Mouse (Mus musculus) bone marrow macrophage, adult 2 months (primary cell): ENCODE results near the gene Enpp6. TPM values are rescaled to one million over a fixed set of nuclear protein-coding genes. Genes with fewer than 3 reads are reported as not detected.

Experiments
- H3K27ac ChIP-seq: 2 replicates; pipeline ENCODE4 v1.5.1; 2012; ENCODE audit warnings: low read depth, low read length; ENCODE audit not compliant: insufficient read depth
- H3K4me1 ChIP-seq: 2 replicates; pipeline ENCODE4 v1.6.1; 2012; ENCODE audit warnings: low read length; ENCODE audit not compliant: control insufficient read depth, insufficient read depth
- H3K4me3 ChIP-seq: 2 replicates; pipeline ENCODE4 v1.5.1; 2012; ENCODE audit warnings: mild to moderate bottlenecking, low read length, moderate library complexity; ENCODE audit not compliant: insufficient read depth
- CTCF ChIP-seq: IDR thresholded peaks from 2 replicates; pipeline ENCODE4 v1.5.1; 2012; ENCODE audit warnings: low read depth, mild to moderate bottlenecking, low read length, moderate library complexity
- POLR2A ChIP-seq: IDR thresholded peaks from 2 replicates; pipeline ENCODE4 v1.6.1; 2012; ENCODE audit warnings: mild to moderate bottlenecking, low read depth, low read length, borderline replicate concordance
- polyA plus RNA-seq: library from polyadenylated mRNA; stranded (reverse); fragments of >200 nt; gene quantifications from 2 replicates; pipeline ENCODE4 v1.2.4, GENCODE M21; 2012; ENCODE audit not compliant: missing spikeins, insufficient read depth, insufficient read length

The Enpp6 gene
- polyA plus RNA-seq, 1 experiment: 0.36 TPM

DNA sequence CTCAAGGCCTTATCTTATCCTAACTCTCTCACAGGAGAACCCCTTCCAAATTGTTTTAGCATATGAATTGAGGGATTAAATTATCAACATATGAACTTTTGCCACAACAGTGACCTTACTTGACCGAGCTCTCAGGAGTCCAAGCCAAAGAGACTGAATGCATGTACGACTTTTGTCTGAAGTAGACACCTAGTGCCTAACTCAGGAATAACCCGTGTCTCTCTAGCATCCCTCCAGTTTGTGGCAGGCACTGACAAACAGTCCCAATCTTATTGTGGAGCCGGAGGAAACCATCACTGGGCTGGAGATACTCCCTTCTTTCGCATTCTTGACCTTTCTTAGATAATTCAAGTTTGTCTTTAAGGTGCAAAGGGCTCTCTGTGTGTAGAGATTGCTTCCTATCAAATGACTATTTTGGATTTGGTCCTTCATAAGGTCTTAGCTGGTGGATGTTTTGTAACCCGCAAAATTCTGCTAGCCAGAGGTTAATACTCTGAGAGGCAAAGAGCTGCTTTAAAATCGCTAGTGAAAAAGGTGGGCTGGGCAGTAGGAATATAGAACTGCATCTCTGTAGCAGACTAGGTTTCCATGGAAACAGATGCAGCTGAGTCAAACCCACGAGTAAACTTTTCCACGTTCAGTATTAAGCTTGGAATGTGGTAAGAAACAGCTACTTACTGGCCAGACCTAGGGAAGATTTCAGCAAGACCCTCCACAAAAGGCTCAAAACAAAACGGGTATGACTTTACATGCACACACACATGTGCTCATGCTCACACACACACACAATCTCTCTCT is 23.9 kb upstream of the Enpp6 start:
- Histone ChIP-seq H3K4me3 (no peak overlapping the region), H3K4me1 (no peaks in the 10 kb centered on the region), H3K27ac (no peak overlapping the region)
- TF ChIP-seq POLR2A (no peak), CTCF (no peak)

DNA sequence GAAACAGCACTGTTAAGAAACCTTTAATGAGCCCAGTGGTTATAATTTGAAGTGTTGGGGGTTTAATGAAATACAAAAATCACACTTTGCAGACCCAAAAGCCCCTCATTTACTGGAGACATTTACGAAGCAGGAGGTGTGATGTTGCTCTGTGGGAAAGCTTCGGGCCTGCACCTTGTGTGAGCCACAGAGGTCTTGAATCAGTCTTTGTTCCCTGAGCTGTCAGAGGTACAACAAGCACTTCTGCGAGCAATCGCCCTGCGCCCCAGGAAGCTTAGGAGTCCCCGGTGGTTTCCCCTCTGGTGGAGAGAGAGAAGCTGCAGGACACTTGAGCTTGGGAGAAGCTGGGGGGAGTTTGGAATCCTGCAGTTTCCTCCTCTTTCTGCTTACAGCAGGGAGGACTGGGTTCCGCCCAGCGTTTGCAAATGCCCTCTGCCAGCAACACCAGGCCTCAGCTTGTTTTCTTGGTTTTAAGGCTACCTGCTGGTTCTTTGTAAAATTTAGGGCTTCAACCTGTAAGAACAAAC is 23.0 kb upstream of the Enpp6 start:
- Histone ChIP-seq H3K4me3 (no peak overlapping the region), H3K27ac (no peak overlapping the region), H3K4me1 (no peaks in the 10 kb centered on the region)
- no peak for TF ChIP-seq POLR2A
- TF ChIP-seq CTCF: no peak

DNA sequence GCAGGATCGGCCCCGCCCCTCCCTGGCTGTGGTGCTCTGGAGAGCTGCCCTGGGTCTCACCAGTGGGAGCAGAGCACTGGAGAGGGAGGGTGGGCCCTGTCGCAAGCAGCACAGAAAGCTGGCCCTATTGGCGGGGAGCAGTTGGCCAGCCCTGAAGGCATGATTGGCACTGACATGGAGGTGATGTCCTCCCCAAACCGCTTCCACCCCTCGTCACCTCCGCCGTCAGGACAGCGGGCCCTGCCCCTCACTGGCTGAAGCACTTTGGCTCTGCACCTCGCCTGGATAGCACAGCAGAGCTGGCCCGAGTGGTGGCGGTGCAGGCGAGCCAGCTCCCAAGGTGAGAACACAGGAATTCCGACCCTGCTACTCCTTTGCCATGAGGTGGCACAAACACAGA is 20.9 kb upstream of the Enpp6 start:
- no peak overlapping the region for H3K4me3 ChIP-seq
- no peak for TF ChIP-seq CTCF
- TF ChIP-seq POLR2A: no peak
- H3K27ac ChIP-seq: no peak overlapping the region
- no peaks in the 10 kb centered on the region for H3K4me1 ChIP-seq

- Histone ChIP-seq H3K4me1 (no peaks in the 10 kb centered on the region), H3K27ac (no peak overlapping the region), H3K4me3 (no peak overlapping the region)
- TF ChIP-seq POLR2A (no peak), CTCF (no peak)
These were observed 18.0 kb upstream of the Enpp6 start for GRCm38 (mm10) chr8:46968721-46969120.

DNA sequence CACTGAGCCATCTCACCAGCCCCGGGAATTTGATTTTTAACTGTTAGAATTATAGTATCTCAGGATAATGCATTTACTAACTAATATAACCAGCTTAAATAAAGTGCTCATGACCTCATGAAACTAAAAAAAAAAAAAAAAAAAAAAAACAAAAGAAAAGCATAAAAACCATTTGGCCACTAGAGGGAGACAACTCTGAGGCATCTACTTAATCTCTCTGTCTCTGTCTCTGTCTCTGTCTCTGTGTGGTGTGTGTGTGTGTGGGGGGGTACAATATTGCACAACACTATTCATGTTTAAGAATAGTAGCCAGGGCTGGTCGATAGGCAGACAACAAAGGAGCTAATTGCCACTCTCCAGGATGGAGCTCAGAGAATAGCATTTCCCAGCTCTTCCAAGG is 17.3 kb upstream of the Enpp6 start:
- no peak for TF ChIP-seq POLR2A
- TF ChIP-seq CTCF: no peak
- Histone ChIP-seq H3K4me3 (no peak overlapping the region), H3K4me1 (no peaks in the 10 kb centered on the region), H3K27ac (no peak overlapping the region)

DNA sequence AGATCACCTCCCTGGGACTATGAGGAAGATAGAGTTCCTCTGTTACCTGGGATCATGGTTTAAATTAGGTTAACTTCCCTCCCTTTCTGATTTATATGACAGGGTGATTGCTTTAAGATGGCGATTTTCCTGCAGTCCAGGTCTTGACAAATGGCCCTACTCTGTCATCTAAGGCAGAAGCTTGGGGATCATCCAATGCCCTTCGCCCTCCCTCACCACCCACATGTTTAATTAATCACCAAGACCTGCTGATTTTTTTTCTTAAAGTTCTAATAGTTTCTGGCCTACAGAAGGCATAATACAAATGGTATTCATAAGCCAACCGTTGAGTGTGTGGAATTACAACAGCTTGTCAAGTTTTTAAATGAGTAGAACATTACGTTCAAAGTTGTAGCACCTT is 9.3 kb upstream of the Enpp6 start:
- H3K4me1 ChIP-seq: no peaks in the 10 kb centered on the region
- TF ChIP-seq POLR2A (no peak), CTCF (no peak)
- H3K4me3 ChIP-seq: no peak overlapping the region
- H3K27ac ChIP-seq: no peak overlapping the region

GRCm38 (mm10) chr8:46982166-46982565 is 4.5 kb upstream of the Enpp6 start:
- no peaks in the 10 kb centered on the region for H3K4me1 ChIP-seq
- no peak for TF ChIP-seq CTCF
- no peak for TF ChIP-seq POLR2A
- no peak overlapping the region for H3K27ac ChIP-seq
- no peak overlapping the region for H3K4me3 ChIP-seq

- no peak for TF ChIP-seq CTCF
- TF ChIP-seq POLR2A: no peak
- no peaks in the 10 kb centered on the region for H3K4me1 ChIP-seq
- H3K27ac ChIP-seq: no peak overlapping the region
- no peak overlapping the region for H3K4me3 ChIP-seq
These were observed 3.9 kb upstream of the Enpp6 start for GRCm38 (mm10) chr8:46982770-46983169.

GRCm38 (mm10) chr8:46984647-46985046 is 2.0 kb upstream of the Enpp6 start:
- Histone ChIP-seq H3K27ac (no peak overlapping the region), H3K4me3 (no peak overlapping the region), H3K4me1 (no peaks in the 10 kb centered on the region)
- TF ChIP-seq CTCF (no peak), POLR2A (no peak)

DNA sequence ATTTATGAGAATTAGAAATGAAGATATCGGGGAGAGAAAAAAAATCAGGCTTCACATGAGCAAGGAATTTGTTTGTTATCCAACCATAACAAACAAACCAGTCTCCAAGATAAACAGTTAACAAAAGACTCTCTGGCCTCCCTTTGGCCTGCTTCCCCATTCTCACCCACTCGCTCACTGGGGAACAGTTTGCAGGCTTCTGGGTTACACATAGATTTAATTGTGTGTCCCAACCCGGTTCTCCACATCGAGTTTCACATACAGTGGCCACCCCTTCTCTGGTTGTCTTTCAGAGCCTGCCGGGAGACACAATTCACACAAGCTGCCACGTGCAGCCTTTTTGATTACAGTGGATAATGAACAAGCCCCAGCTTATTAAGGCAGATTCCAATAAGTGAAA is 1.7 kb downstream of the Enpp6 start:
- Histone ChIP-seq H3K4me3 (no peak overlapping the region), H3K27ac (no peak overlapping the region), H3K4me1 (no peaks in the 10 kb centered on the region)
- TF ChIP-seq CTCF (no peak), POLR2A (no peak)
